Mouse (Mus musculus): Measurements from ENCODE around the gene Knl1. TPM values are rescaled to one million over a fixed set of nuclear protein-coding genes. Genes with fewer than 3 reads are reported as not detected.

Knl1 gene
- total RNA-seq (2023) = 0.92 TPM

DNA sequence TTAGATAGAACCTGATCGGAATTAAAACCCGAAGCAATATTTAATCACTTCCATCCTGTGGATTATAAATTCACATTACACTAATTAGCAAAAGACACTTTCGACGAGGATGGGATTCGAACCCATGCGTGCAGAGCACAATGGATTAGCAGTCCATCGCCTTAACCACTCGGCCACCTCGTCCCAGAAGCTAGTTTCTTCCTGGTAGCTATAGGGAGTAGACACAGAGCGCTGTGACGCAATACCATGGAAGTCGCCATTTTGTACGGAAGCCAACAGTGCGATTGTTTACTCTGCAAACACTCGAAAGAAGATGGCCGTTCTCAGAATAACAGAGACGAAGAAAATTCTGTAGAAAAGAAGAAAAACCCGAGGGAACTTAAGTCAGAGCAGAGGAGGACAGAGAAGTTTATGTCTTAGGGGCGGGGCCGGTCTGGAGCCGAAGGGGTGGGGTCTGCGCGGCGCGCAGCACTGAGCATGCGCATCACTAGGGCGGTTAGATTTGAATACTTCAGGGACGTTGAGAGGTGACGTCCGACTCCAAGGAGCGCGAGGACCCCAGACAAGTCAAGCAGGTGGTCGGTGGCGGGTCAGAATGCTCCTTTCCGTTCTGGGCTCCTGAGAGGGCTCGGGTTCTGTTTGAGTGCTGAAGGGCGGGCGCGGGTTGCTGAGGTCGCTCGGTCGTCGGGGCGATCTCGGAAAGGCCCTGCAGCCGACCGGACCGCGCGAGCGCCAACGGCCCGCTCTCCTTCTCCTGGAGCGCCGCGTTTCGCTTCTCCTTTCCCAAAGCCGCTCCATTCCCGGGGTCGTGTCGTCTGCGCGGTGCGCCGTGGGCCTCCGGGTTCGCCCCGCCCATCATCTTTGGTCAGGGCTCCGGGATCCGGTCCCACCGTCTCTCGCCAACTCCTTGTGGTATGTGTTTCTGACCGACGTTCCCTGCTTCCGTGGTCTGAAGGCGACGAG is at the start of gene Knl1:
Knl1 (plus strand) TSS at position 471 of the 963 bp plus-strand sequence.

DNA sequence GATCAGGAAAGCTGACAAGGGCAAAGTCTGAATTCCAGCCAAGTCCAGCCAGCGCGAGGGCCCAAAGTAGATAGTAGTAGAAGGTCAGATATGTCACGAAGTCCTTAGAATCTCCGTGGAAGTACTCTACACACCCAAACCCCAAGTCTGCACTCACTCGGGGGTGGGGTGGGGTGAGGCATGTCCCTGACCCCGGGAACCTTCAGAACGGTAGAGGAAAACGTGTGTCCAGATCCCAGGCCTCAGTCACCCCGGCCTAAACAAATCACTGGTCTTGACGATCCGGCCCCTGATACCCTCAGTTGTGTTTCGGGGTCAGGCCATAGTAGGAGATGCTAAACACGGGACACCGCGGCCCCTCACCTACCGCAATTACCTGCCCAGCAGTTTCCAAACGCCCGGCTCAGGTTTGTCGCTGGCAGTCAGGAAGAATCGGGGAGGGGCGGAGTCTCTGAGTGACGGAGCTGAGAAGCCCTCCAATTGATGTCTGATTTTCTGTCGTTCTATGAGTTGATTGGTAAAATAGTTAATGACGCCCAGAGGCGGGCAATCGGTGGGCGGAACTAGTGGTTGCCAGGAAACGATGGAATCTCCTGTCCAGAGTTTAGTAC is 17.9 kb upstream of the Knl1 start, which contains the start of gene Ccdc32:
Ccdc32 (minus strand) TSS at position 453 of the 611 bp plus-strand sequence.

DNA sequence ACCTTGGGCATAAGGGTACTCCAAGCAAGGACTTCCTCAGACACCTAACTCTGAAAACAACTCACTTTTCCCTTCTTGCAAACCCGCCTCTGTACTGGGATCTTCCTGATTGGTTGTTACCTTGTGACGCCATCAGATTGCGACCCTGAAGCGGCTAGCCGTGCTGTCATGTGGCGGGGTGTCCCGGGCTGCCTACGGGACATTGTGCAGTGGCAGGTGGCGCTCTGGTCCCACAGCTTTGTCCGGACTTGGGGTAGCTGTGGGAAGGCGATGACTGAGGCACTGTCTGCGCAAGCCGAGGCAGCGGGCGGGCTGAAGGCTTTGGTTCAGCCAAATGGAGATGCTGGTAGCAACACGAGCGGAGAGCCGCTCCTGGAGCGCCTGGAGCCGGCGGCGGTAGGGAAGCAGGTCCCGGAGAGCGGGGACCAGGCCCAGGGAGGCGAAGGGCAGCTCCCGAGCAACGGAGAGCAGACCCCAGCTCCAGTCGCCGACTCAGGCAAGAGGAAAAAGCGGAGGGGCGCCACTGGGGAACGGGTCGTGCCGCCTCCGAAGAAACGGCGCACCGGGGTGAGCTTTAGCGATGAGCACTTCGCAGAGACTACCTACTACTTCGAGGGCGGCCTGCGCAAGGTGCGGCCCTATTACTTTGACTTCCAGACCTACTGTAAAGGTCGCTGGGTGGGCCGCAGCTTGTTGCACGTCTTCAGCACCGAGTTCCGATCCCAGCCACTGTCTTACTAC is 12.1 kb upstream of the Knl1 start, which contains the start of gene Rpusd2:
Rpusd2 (plus strand) TSS at position 135 of the 741 bp plus-strand sequence.

DNA sequence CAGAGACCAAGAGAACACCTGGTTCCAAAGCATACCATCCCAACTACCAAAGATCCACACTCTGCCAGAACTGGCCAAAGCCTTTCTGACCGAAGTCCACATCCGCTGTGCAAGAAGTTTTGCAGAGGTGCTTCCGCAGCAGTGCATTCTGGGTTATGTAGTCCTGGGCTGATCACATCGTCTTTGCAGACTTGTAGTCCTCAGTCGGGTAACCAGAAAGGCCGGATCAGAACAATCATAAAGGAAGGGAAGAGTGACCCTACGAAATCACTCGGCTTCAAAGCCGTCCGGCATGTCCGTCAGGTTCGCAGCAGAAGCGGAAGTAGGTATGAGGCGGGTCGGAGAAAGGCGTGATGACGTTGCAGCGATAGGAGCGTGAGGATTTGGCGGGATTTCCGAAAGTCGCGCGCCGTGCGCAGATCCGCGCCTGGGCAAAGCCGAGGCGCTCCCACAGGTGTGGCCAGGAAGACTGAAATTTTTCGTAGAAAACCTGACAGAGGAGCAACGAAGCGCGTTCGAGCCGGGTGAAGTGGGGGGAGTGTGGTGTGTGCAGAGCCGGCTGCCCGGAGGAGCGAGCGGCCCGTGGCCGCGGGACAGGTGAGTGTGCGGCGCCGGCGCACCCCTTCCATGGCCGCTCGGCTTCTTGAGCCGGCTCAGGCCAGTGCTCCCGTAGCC is 65.7 kb downstream of the Knl1 start, which contains the start of gene Rad51:
Rad51 (plus strand) TSS at position 356 of the 675 bp plus-strand sequence.

Other genes starting within 250 kb of the Knl1 start
- 9.4 TPM for gene Knstrn, start 233.1 kb upstream of the Knl1 start, total RNA-seq (2023)
- gene Ivd, start 185.2 kb upstream of the Knl1 start, total RNA-seq (2023) = 80.7 TPM
- gene Bahd1, start 146.7 kb upstream of the Knl1 start, total RNA-seq (2023) = 41.1 TPM
- gene Chst14, start 120.6 kb upstream of the Knl1 start, total RNA-seq (2023) = 2.6 TPM
- gene Ccdc32, start 17.7 kb upstream of the Knl1 start, total RNA-seq (2023) = 14.9 TPM
- 13.6 TPM for gene Rpusd2, start 12.3 kb upstream of the Knl1 start, total RNA-seq (2023)
- 0.86 TPM for gene Rad51, start 65.7 kb downstream of the Knl1 start, total RNA-seq (2023)
- 30.6 TPM for gene Rmdn3, start 109.9 kb downstream of the Knl1 start, total RNA-seq (2023)
- gene Gchfr, start 120.7 kb downstream of the Knl1 start, total RNA-seq (2023) = not detected
- gene Gm14137, start 127.4 kb downstream of the Knl1 start, total RNA-seq (2023) = 0.77 TPM
- 39.3 TPM for gene Zfyve19, start 161.5 kb downstream of the Knl1 start, total RNA-seq (2023)
- 23.2 TPM for gene Dnajc17, start 161.7 kb downstream of the Knl1 start, total RNA-seq (2023)
- gene Ppp1r14d, start 182.8 kb downstream of the Knl1 start, total RNA-seq (2023) = not detected
- 0.46 TPM for gene Spint1, start 190.2 kb downstream of the Knl1 start, total RNA-seq (2023)
- not detected for gene Rhov, start 224.2 kb downstream of the Knl1 start, total RNA-seq (2023)
- gene Vps18, start 241.6 kb downstream of the Knl1 start, total RNA-seq (2023) = 20.5 TPM

Measured in CD8-positive naive resting alpha-beta T cell, adult 57 days (primary cell).